Mouse (Mus musculus) spleen, adult 18-20 months (tissue): ENCODE results near the gene Aig1.

Experiments
- DNase-seq, 2 experiments: peaks; one replicate each; pipeline ENCODE4 v3.0.0; 2022; ENCODE audit warnings: mixed read lengths in 2 of 2

Aig1 gene

GRCm38 (mm10) chr10:13600926-13601325 lies 267.9 kb downstream of the Aig1 start:
- DNase-seq = no peak

- no peak for DNase-seq
Observed at GRCm38 (mm10) chr10:13597491-13597890, 271.3 kb downstream of the Aig1 start.
